Mouse (Mus musculus): ENCODE measurements at regions not wholly inside any gene's neighbourhood (a gene's known extent, or its start where the extent isn't known, plus 50 kb on each side); places are given as distances from the start of the nearest gene placed in this dataset.

DNA sequence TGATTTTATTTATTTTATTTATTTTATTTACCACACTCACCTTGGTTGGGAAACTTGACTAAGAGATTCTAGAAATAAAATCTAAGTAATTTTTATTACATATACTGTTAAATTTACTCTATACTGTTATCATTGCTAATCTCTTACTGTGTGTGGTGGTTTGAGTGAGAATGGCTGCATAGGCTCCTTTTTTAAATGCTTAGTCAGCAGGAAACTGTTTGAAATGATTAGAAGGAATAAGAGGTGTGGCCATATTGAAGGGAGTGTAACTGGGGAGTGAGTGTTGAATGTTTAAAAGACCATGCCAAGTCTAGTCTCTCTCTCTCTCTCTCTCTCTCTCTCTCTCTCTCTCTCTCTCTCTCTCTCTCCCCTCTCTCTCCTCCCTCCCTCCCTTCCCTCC lies 157.9 kb upstream of the Phactr1 start:
- Histone ChIP-seq H3K27me3 (ENCODE audit: control insufficient read depth, insufficient read depth, insufficient read length) (no peaks in the 10 kb centered on the region), H3ac (ENCODE audit: control insufficient read depth, insufficient read length) (no peak overlapping the region), H3K79me2 (ENCODE audit: control insufficient read depth, insufficient read depth) (no peaks in the 10 kb centered on the region), H3K4me3 (no peak overlapping the region), H3K4me2 (ENCODE audit: low read depth) (no peak overlapping the region), H3K36me3 (ENCODE audit: control insufficient read depth, insufficient read depth) (no peaks in the 10 kb centered on the region)
- TF ChIP-seq MYOG (IDR thresholded peaks at IDR 0.05; ENCODE audit: control insufficient read depth in 1 of 3, insufficient read depth in 1 of 3, insufficient read length in 2 of 3, low read depth in 2 of 3) (no peak), TCF12 (IDR thresholded peaks at IDR 0.05; ENCODE audit: insufficient read depth, poor library complexity, severe bottlenecking) (no peak), TCF3 (IDR thresholded peaks at IDR 0.05; ENCODE audit: insufficient read length, low read depth) (no peak), CEBPB (IDR thresholded peaks at IDR 0.05; ENCODE audit: insufficient read depth, poor library complexity, severe bottlenecking) (no peak), MYOD1 (IDR thresholded peaks at IDR 0.05; ENCODE audit: control insufficient read depth in 1 of 3, insufficient read length in 2 of 3, low read depth in 2 of 3) (no peak), E2F4 (IDR thresholded peaks at IDR 0.05; ENCODE audit: insufficient read depth) (no peak), POLR2A (IDR thresholded peaks at IDR 0.05; ENCODE audit: insufficient read length, low read depth) (no peak), POLR2AphosphoS2 (IDR thresholded peaks at IDR 0.05; ENCODE audit: insufficient read length, low read depth) (no peak), USF1 (IDR thresholded peaks at IDR 0.05; ENCODE audit: low read depth) (no peak), REST (IDR thresholded peaks at IDR 0.05; ENCODE audit: insufficient read depth, insufficient read length) (no peak), SRF (IDR thresholded peaks at IDR 0.05; ENCODE audit: control insufficient read depth, insufficient read length, low read depth) (no peak), MAX (IDR thresholded peaks at IDR 0.05; ENCODE audit: low read depth) (no peak)

GRCm38 (mm10) chr13:42526163-42526562 lies 154.3 kb upstream of the Phactr1 start:
- Histone ChIP-seq H3ac (ENCODE audit: control insufficient read depth, insufficient read length) (no peak overlapping the region), H3K36me3 (ENCODE audit: control insufficient read depth, insufficient read depth) (no peaks in the 10 kb centered on the region), H3K79me2 (ENCODE audit: control insufficient read depth, insufficient read depth) (no peaks in the 10 kb centered on the region), H3K27me3 (ENCODE audit: control insufficient read depth, insufficient read depth, insufficient read length) (no peaks in the 10 kb centered on the region), H3K4me3 (no peak overlapping the region), H3K4me2 (ENCODE audit: low read depth) (no peak overlapping the region)
- TF ChIP-seq SRF (IDR thresholded peaks at IDR 0.05; ENCODE audit: control insufficient read depth, insufficient read length, low read depth) (no peak), POLR2A (IDR thresholded peaks at IDR 0.05; ENCODE audit: insufficient read length, low read depth) (no peak), E2F4 (IDR thresholded peaks at IDR 0.05; ENCODE audit: insufficient read depth) (no peak), CEBPB (IDR thresholded peaks at IDR 0.05; ENCODE audit: insufficient read depth, poor library complexity, severe bottlenecking) (no peak), REST (IDR thresholded peaks at IDR 0.05; ENCODE audit: insufficient read depth, insufficient read length) (no peak), POLR2AphosphoS2 (IDR thresholded peaks at IDR 0.05; ENCODE audit: insufficient read length, low read depth) (no peak), MYOG (IDR thresholded peaks at IDR 0.05; ENCODE audit: control insufficient read depth in 1 of 3, insufficient read depth in 1 of 3, insufficient read length in 2 of 3, low read depth in 2 of 3) (no peak), USF1 (IDR thresholded peaks at IDR 0.05; ENCODE audit: low read depth) (no peak), MYOD1 (IDR thresholded peaks at IDR 0.05; ENCODE audit: control insufficient read depth in 1 of 3, insufficient read length in 2 of 3, low read depth in 2 of 3) (no peak), TCF12 (IDR thresholded peaks at IDR 0.05; ENCODE audit: insufficient read depth, poor library complexity, severe bottlenecking) (no peak), MAX (IDR thresholded peaks at IDR 0.05; ENCODE audit: low read depth) (no peak), TCF3 (IDR thresholded peaks at IDR 0.05; ENCODE audit: insufficient read length, low read depth) (no peak)

DNA sequence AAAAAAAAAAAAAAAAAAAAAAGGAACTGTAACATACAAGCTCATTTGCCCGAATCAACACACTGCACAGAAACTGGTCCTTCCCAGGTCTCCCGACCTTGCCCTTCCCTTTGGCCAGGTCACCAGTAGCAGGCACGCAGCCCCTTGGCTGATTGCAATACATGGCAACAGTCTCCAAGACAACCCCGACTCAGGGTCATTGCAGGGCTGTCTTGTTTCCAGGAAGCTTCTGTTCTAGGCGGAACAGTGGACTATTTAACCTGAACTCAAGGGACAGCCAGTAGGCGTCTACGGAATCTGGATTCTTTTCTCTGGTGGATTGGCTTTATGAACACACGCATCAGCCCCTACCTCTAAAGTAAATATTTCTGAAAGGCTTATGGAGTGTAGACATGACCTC lies 153.5 kb upstream of the Phactr1 start:
- Histone ChIP-seq H3K4me2 (ENCODE audit: low read depth) (no peak overlapping the region), H3ac (ENCODE audit: control insufficient read depth, insufficient read length) (no peak overlapping the region), H3K79me2 (ENCODE audit: control insufficient read depth, insufficient read depth) (no peaks in the 10 kb centered on the region), H3K4me3 (no peak overlapping the region), H3K36me3 (ENCODE audit: control insufficient read depth, insufficient read depth) (no peaks in the 10 kb centered on the region), H3K27me3 (ENCODE audit: control insufficient read depth, insufficient read depth, insufficient read length) (no peaks in the 10 kb centered on the region)
- no peak for TF ChIP-seq POLR2A (IDR thresholded peaks at IDR 0.05; ENCODE audit: insufficient read length, low read depth)
- no peak for TF ChIP-seq TCF3 (IDR thresholded peaks at IDR 0.05; ENCODE audit: insufficient read length, low read depth)
- TF ChIP-seq E2F4 (IDR thresholded peaks at IDR 0.05; ENCODE audit: insufficient read depth): no peak
- no peak for TF ChIP-seq REST (IDR thresholded peaks at IDR 0.05; ENCODE audit: insufficient read depth, insufficient read length)
- TF ChIP-seq USF1 (IDR thresholded peaks at IDR 0.05; ENCODE audit: low read depth): no peak

DNA sequence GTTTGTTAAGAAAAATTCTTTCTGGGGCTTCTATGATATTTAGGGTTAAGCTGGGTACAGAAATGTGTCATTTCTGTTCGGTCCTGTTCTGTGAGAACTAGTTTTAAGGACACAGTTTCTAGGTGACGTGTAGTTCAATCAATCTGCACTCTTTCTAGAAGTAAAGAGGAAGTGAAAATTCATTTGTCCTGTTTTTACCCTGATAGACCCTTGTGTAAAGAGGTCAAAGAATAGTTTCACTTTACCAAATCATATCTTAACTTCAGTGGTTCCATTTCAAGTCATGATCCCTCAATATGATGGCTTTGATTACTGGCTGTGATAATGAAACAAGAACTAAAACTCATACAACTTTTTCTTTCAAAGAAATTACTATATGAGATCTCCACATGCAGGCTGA lies 152.3 kb upstream of the Phactr1 start:
- no peak overlapping the region for H3ac ChIP-seq (ENCODE audit: control insufficient read depth, insufficient read length)
- H3K36me3 ChIP-seq (ENCODE audit: control insufficient read depth, insufficient read depth): no peaks in the 10 kb centered on the region
- H3K4me2 ChIP-seq (ENCODE audit: low read depth): no peak overlapping the region
- no peaks in the 10 kb centered on the region for H3K79me2 ChIP-seq (ENCODE audit: control insufficient read depth, insufficient read depth)
- no peaks in the 10 kb centered on the region for H3K27me3 ChIP-seq (ENCODE audit: control insufficient read depth, insufficient read depth, insufficient read length)
- no peak overlapping the region for H3K4me3 ChIP-seq
- TF ChIP-seq USF1 (IDR thresholded peaks at IDR 0.05; ENCODE audit: low read depth): no peak
- no peak for TF ChIP-seq E2F4 (IDR thresholded peaks at IDR 0.05; ENCODE audit: insufficient read depth)
- TF ChIP-seq TCF3 (IDR thresholded peaks at IDR 0.05; ENCODE audit: insufficient read length, low read depth): no peak
- TF ChIP-seq SRF (IDR thresholded peaks at IDR 0.05; ENCODE audit: control insufficient read depth, insufficient read length, low read depth): no peak
- no peak for TF ChIP-seq MAX (IDR thresholded peaks at IDR 0.05; ENCODE audit: low read depth)
- no peak for TF ChIP-seq TCF12 (IDR thresholded peaks at IDR 0.05; ENCODE audit: insufficient read depth, poor library complexity, severe bottlenecking)
- TF ChIP-seq REST (IDR thresholded peaks at IDR 0.05; ENCODE audit: insufficient read depth, insufficient read length): no peak
- no peak for TF ChIP-seq CEBPB (IDR thresholded peaks at IDR 0.05; ENCODE audit: insufficient read depth, poor library complexity, severe bottlenecking)
- no peak for TF ChIP-seq MYOD1 (IDR thresholded peaks at IDR 0.05; ENCODE audit: control insufficient read depth in 1 of 3, insufficient read length in 2 of 3, low read depth in 2 of 3)
- no peak for TF ChIP-seq MYOG (IDR thresholded peaks at IDR 0.05; ENCODE audit: control insufficient read depth in 1 of 3, insufficient read depth in 1 of 3, insufficient read length in 2 of 3, low read depth in 2 of 3)
- TF ChIP-seq POLR2A (IDR thresholded peaks at IDR 0.05; ENCODE audit: insufficient read length, low read depth): no peak
- TF ChIP-seq POLR2AphosphoS2 (IDR thresholded peaks at IDR 0.05; ENCODE audit: insufficient read length, low read depth): no peak
